Comparison of ENCODE assay signal across 8 mouse cellular contexts in genomic region chr10:127738151-127738882, GRCm38 (mm10). TPM values are rescaled to one million over a fixed set of nuclear protein-coding genes. Genes with fewer than 3 reads are reported as not detected.
DNase-seq lines count a peak whose midpoint lies in the region; ATAC-seq and TF ChIP-seq lines count a peak whose summit lies in the region.

No protein-coding gene starts in this region.

- TF ChIP-seq POLR2A in MEL (IDR thresholded peaks at IDR 0.05; ENCODE audit: control insufficient read depth in 1 of 2, insufficient read depth in 1 of 2, low read depth in 1 of 2, low read length in 2 of 2, poor library complexity in 1 of 2), result no peak
- TF ChIP-seq POLR2A in small intestine, adult 2 months (IDR thresholded peaks at IDR 0.05; ENCODE audit: low read depth, low read length), result peak; percentile 69; the same call in 1 of the 2 replicates

- no peak for ATAC-seq in embryonic facial prominence, embryonic 14.5 days (ENCODE audit: low read depth)
- no peak for ATAC-seq in hindbrain, embryonic 14.5 days (ENCODE audit: low FRiP score)

- peak; percentile 41 to 54 (median 47) for TF ChIP-seq CTCF in MEL (IDR thresholded peaks at IDR 0.05 in 2 of 3, conservative IDR thresholded peaks at IDR 0.05 in 1 of 3; ENCODE audit: control insufficient read depth in 1 of 3, insufficient read depth in 1 of 3, low read depth in 2 of 3, low read length in 3 of 3, poor library complexity in 1 of 3, severe bottlenecking in 1 of 3)
- peak; percentile 64; the same call in 1 of the 2 replicates for TF ChIP-seq CTCF in small intestine, adult 2 months (IDR thresholded peaks at IDR 0.05; ENCODE audit: extremely low read depth, insufficient read length, insufficient replicate concordance, low read depth, low read length)

- 48% methylated on average over 13 of the region's 13 CpGs for WGBS in embryonic facial prominence, embryonic 14.5 days
- WGBS in hindbrain, embryonic 14.5 days, result 53% methylated on average over 13 of the region's 13 CpGs
- 15% methylated on average over 13 of the region's 13 CpGs for WGBS in small intestine, adult 2 months

- H3K27me3 ChIP-seq in MEL (ENCODE audit: control insufficient read depth in 1 of 2, insufficient read depth in 2 of 2, low read length in 2 of 2), result no peaks in the 10 kb centered on the region
- no peaks in the 10 kb centered on the region for H3K27me3 ChIP-seq in embryonic facial prominence, embryonic 14.5 days (replicated peaks; ENCODE audit: control insufficient read depth, insufficient read depth, low read length)
- no peaks in the 10 kb centered on the region for H3K27me3 ChIP-seq in hindbrain, embryonic 14.5 days (ENCODE audit: control insufficient read depth, insufficient read depth, low read length)
- no peaks in the 10 kb centered on the region for H3K27me3 ChIP-seq in small intestine, adult 2 months (ENCODE audit: control insufficient read depth, insufficient read depth, low read length)

- peak overlapping the region; percentile 22 for H3K9ac ChIP-seq in MEL (ENCODE audit: control insufficient read depth, low read depth, low read length, poor library complexity, severe bottlenecking)
- H3K9ac ChIP-seq in embryonic facial prominence, embryonic 14.5 days (ENCODE audit: low read depth, low read length), result no peak overlapping the region
- H3K9ac ChIP-seq in hindbrain, embryonic 14.5 days, result 0 out of 2 replicates have a peak overlapping the region, but pooled peaks have one; percentile 97

- H3K27ac ChIP-seq in MEL (ENCODE audit: control insufficient read depth, low read depth, low read length), result peak overlapping the region; percentile 61
- H3K27ac ChIP-seq in embryonic facial prominence, embryonic 14.5 days (replicated peaks; ENCODE audit: low read depth, low read length), result no peak overlapping the region; the same call in 1 of the 2 replicates
- H3K27ac ChIP-seq in hindbrain, embryonic 14.5 days, result no peak overlapping the region
- H3K27ac ChIP-seq in small intestine, adult 2 months (ENCODE audit: insufficient read depth, low read depth, low read length), result peak overlapping the region; percentile 97

- TF ChIP-seq EP300 in MEL (IDR thresholded peaks at IDR 0.05; ENCODE audit: low read depth in 1 of 2, low read length in 2 of 2), result peak; percentile 77 to 80

- peaks cover 5 to 23% of the 10 kb centered on the region in 2 experiments; a peak in 3 of 4 replicates for H3K4me1 ChIP-seq in MEL (ENCODE audit: control insufficient read depth in 1 of 2, insufficient read depth in 2 of 2, low read length in 2 of 2)
- peaks cover 8% of the 10 kb centered on the region; the same call in 1 of the 2 replicates for H3K4me1 ChIP-seq in embryonic facial prominence, embryonic 14.5 days (ENCODE audit: control insufficient read depth, insufficient read depth, low read length)
- peaks cover 12% of the 10 kb centered on the region for H3K4me1 ChIP-seq in hindbrain, embryonic 14.5 days (replicated peaks; ENCODE audit: control insufficient read depth, insufficient read depth, low read length)
- H3K4me1 ChIP-seq in small intestine, adult 2 months (ENCODE audit: control insufficient read depth, insufficient read depth, insufficient read length, low read length), result peaks cover 24% of the 10 kb centered on the region; the same call in 1 of the 2 replicates

- DNase-seq in cerebellum, adult 18-20 months, result peak; percentile 42 to 43
- DNase-seq in cerebellum, adult 11 months, result no peak
- DNase-seq in MEL (ENCODE audit: low read depth, low spot score), result peak; percentile 86
- DNase-seq in embryonic facial prominence, embryonic 14.5 days (ENCODE audit: low spot score), result no peak
- no peak for DNase-seq in hindbrain, embryonic 14.5 days (ENCODE audit: low spot score)
- peak; percentile 67 for DNase-seq in liver
- no peak for DNase-seq in layer of hippocampus, adult 8-10 months (ENCODE audit: low spot score in 2 of 2)

- H3K4me2 ChIP-seq in embryonic facial prominence, embryonic 14.5 days (ENCODE audit: low read depth, low read length), result peak overlapping the region; percentile 89; the same call in 1 of the 2 replicates
- peak overlapping the region; percentile 69 for H3K4me2 ChIP-seq in hindbrain, embryonic 14.5 days (replicated peaks)

- H3K79me2 ChIP-seq in MEL (ENCODE audit: control insufficient read depth, insufficient read depth, low read length, poor library complexity), result peaks cover 9% of the 10 kb centered on the region

- H3K4me3 ChIP-seq in MEL (ENCODE audit: control insufficient read depth in 1 of 2, insufficient read depth in 1 of 2, low read depth in 2 of 2, low read length in 2 of 2), result peak overlapping the region; percentile 25 to 58
- H3K4me3 ChIP-seq in embryonic facial prominence, embryonic 14.5 days (ENCODE audit: low read depth, low read length), result peak overlapping the region; percentile 95; the same call in 1 of the 2 replicates
- peak overlapping the region; percentile 89 for H3K4me3 ChIP-seq in hindbrain, embryonic 14.5 days (replicated peaks; ENCODE audit: low read length)
- peak overlapping the region; percentile 18 for H3K4me3 ChIP-seq in small intestine, adult 2 months (ENCODE audit: low read depth, low read length)

- peak; percentile 10 for TF ChIP-seq RAD21 in MEL (IDR thresholded peaks at IDR 0.05; ENCODE audit: low read depth, low read length)

- peaks cover 0 to 23% of the 10 kb centered on the region in 2 experiments; a peak in 2 of 4 replicates for H3K36me3 ChIP-seq in MEL (ENCODE audit: control insufficient read depth in 1 of 2, insufficient read depth in 2 of 2, low read length in 2 of 2)
- H3K36me3 ChIP-seq in embryonic facial prominence, embryonic 14.5 days (ENCODE audit: control insufficient read depth, insufficient read depth, low read length), result peaks cover 21% of the 10 kb centered on the region
- H3K36me3 ChIP-seq in hindbrain, embryonic 14.5 days (replicated peaks; ENCODE audit: control insufficient read depth, insufficient read depth), result peaks cover 21% of the 10 kb centered on the region
- H3K36me3 ChIP-seq in small intestine, adult 2 months (ENCODE audit: control insufficient read depth, insufficient read depth, low read length), result peaks cover 20% of the 10 kb centered on the region

- H3K9me3 ChIP-seq in MEL (replicated peaks; ENCODE audit: insufficient read depth, low read length), result no peaks in the 10 kb centered on the region
- no peaks in the 10 kb centered on the region for H3K9me3 ChIP-seq in embryonic facial prominence, embryonic 14.5 days (ENCODE audit: control insufficient read depth, low read length)
- no peaks in the 10 kb centered on the region for H3K9me3 ChIP-seq in hindbrain, embryonic 14.5 days (ENCODE audit: control insufficient read depth, low read length)

TF ChIP-seq in MEL, 35 proteins besides CTCF, POLR2A, EP300 and RAD21 (continues in another document):
- TF ChIP-seq ETS1 (IDR thresholded peaks at IDR 0.05; ENCODE audit: low read depth, low read length) (peak; percentile 73), BHLHE40 (IDR thresholded peaks at IDR 0.05; ENCODE audit: borderline replicate concordance, low read depth, low read length) (peak; percentile 69; the same call in 1 of the 2 replicates), SIN3A (IDR thresholded peaks at IDR 0.05; ENCODE audit: low read length) (peak; percentile 55; the same call in 1 of the 2 replicates)

RNA-seq across cellular contexts. Expression of gene Zbtb39, which starts 1.0 kb away (rescaled TPM):
- total RNA-seq in MEL (2012; rRNA removed), result 4.8 and 5.1 TPM in 2 replicates
- polyA plus RNA-seq in MEL (2012; ENCODE audit: insufficient read depth in 1 of 2, insufficient read length in 2 of 2, low read depth in 1 of 2, low replicate concordance in 2 of 2, missing spikeins in 1 of 2), result 10 to 100 TPM in 1 of 2 experiments, not detected in 1; 11.0 TPM
- polyA plus RNA-seq in embryonic facial prominence, embryonic 14.5 days (2014; fragmentation: Nextera tagmentation; extraction: Ambion mirVana), result 3.1 and 3.7 TPM in 2 replicates
- polyA plus RNA-seq in hindbrain, embryonic 14.5 days (2014; fragmentation: Nextera tagmentation; extraction: Ambion mirVana), result 4.3 and 4.7 TPM in 2 replicates
- polyA plus RNA-seq in small intestine, adult 2 months (2012; rRNA removed), result 2.9 and 6.7 TPM in 2 replicates
- total RNA-seq in layer of hippocampus, adult 8-10 months (2022), result 10 to 100 TPM; 11.0 to 12.3 (median 11.3) TPM

RNA-seq across cellular contexts. Expression of gene Gpr182, which starts 13.2 kb away (rescaled TPM):
- total RNA-seq in MEL (2012; rRNA removed), result 0.04 TPM in 1 of 2 replicates, not detected in the other
- polyA plus RNA-seq in MEL (2012; ENCODE audit: insufficient read depth in 1 of 2, insufficient read length in 2 of 2, low read depth in 1 of 2, low replicate concordance in 2 of 2, missing spikeins in 1 of 2), result under 1 TPM in 1 of 2 experiments, not detected in 1; 0.58 TPM
- 0.63 and 0.67 TPM in 2 replicates for polyA plus RNA-seq in embryonic facial prominence, embryonic 14.5 days (2014; fragmentation: Nextera tagmentation; extraction: Ambion mirVana)
- polyA plus RNA-seq in hindbrain, embryonic 14.5 days (2014; fragmentation: Nextera tagmentation; extraction: Ambion mirVana), result 0.70 and 0.87 TPM in 2 replicates
- 0.70 and 2.3 TPM in 2 replicates for polyA plus RNA-seq in small intestine, adult 2 months (2012; rRNA removed)
- total RNA-seq in layer of hippocampus, adult 8-10 months (2022), result 1 to 10 TPM; 1.6 to 2.2 (median 1.9) TPM

RNA-seq across cellular contexts. Expression of gene Tac2, which starts 14.0 kb away (rescaled TPM):
- not detected in 2 replicates for total RNA-seq in MEL (2012; rRNA removed)
- polyA plus RNA-seq in MEL (2012; ENCODE audit: insufficient read depth in 1 of 2, insufficient read length in 2 of 2, low read depth in 1 of 2, low replicate concordance in 2 of 2, missing spikeins in 1 of 2), result under 1 TPM in 1 of 2 experiments, not detected in 1; 0.32 TPM
- 0.54 TPM in 1 of 2 replicates, not detected in the other for polyA plus RNA-seq in embryonic facial prominence, embryonic 14.5 days (2014; fragmentation: Nextera tagmentation; extraction: Ambion mirVana)
- polyA plus RNA-seq in hindbrain, embryonic 14.5 days (2014; fragmentation: Nextera tagmentation; extraction: Ambion mirVana), result 0.41 and 0.44 TPM in 2 replicates
- polyA plus RNA-seq in small intestine, adult 2 months (2012; rRNA removed), result 0.27 TPM in 1 of 2 replicates, not detected in the other
- 1 to 10 TPM; 3.4 to 7.7 (median 4.1) TPM for total RNA-seq in layer of hippocampus, adult 8-10 months (2022)

RNA-seq across cellular contexts. Expression of gene Rdh1, which starts 21.2 kb away (rescaled TPM):
- total RNA-seq in MEL (2012; rRNA removed), result not detected in 2 replicates
- not detected for polyA plus RNA-seq in MEL (2012; ENCODE audit: insufficient read depth in 1 of 2, insufficient read length in 2 of 2, low read depth in 1 of 2, low replicate concordance in 2 of 2, missing spikeins in 1 of 2)
- polyA plus RNA-seq in embryonic facial prominence, embryonic 14.5 days (2014; fragmentation: Nextera tagmentation; extraction: Ambion mirVana), result 0.10 and 0.11 TPM in 2 replicates
- 0.05 TPM in 1 of 2 replicates, not detected in the other for polyA plus RNA-seq in hindbrain, embryonic 14.5 days (2014; fragmentation: Nextera tagmentation; extraction: Ambion mirVana)
- polyA plus RNA-seq in small intestine, adult 2 months (2012; rRNA removed), result not detected in 2 replicates
- total RNA-seq in layer of hippocampus, adult 8-10 months (2022), result under 1 TPM; 0.07 to 0.25 (median 0.16) TPM

RNA-seq across cellular contexts. Expression of gene Rdh16f1, which starts 21.3 kb away (rescaled TPM):
- total RNA-seq in MEL (2012; rRNA removed), result not detected in 2 replicates
- not detected for polyA plus RNA-seq in MEL (2012; ENCODE audit: insufficient read depth in 1 of 2, insufficient read length in 2 of 2, low read depth in 1 of 2, low replicate concordance in 2 of 2, missing spikeins in 1 of 2)
- polyA plus RNA-seq in embryonic facial prominence, embryonic 14.5 days (2014; fragmentation: Nextera tagmentation; extraction: Ambion mirVana), result 0.29 TPM in 1 of 2 replicates, not detected in the other
- not detected in 2 replicates for polyA plus RNA-seq in hindbrain, embryonic 14.5 days (2014; fragmentation: Nextera tagmentation; extraction: Ambion mirVana)
- polyA plus RNA-seq in small intestine, adult 2 months (2012; rRNA removed), result not detected in 2 replicates
- under 1 TPM in 1 of 4 experiments, not detected in 3; 0.25 TPM for total RNA-seq in layer of hippocampus, adult 8-10 months (2022)

Comparison
In these comparisons a context has a peak if more than half of its experiments do, and no peak if none do; other contexts are left out.
1. DNase-seq: peak in cerebellum, adult 18-20 months (2 of 2), MEL (single experiment) and liver (single experiment); none in cerebellum, adult 11 months (single experiment), embryonic facial prominence, embryonic 14.5 days (single experiment), hindbrain, embryonic 14.5 days (single experiment) and layer of hippocampus, adult 8-10 months (0 of 2).
2. H3K27ac ChIP-seq: peak in MEL (single experiment) and small intestine, adult 2 months (single experiment); none in embryonic facial prominence, embryonic 14.5 days (single experiment) and hindbrain, embryonic 14.5 days (single experiment).
3. H3K4me3 ChIP-seq: peak in every context shown above with its lines; median percentile 95 in embryonic facial prominence, embryonic 14.5 days; 89 in hindbrain, embryonic 14.5 days; 42 in MEL; 18 in small intestine, adult 2 months.